Mouse (Mus musculus): ENCODE data around the gene Phf21a.

DNA sequence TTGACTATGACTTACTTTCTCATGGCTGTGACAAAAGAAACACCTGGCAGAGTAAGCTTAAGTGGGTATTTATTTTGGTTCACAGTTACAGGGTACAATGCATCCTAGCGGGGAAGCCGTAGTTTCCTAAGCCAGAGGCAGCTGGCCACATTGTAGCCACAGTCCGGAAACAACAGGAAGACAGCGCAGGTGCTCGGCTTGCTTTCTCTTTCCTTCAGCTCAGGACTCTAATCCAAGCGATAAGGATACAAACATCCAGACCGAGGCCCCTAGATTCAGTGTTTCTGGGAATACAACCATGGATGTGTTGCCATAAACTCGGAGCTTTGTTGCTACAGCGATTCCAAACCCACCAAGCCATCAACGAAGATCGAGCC, 280.5 kb downstream of the Phf21a start:
- TF ChIP-seq CTCF (IDR thresholded peaks at IDR 0.05; ENCODE audit: control insufficient read depth, insufficient read depth, low read length) (no peak), POLR2A (IDR thresholded peaks at IDR 0.05; ENCODE audit: borderline replicate concordance, control insufficient read depth, low read depth, low read length) (no peak)

Measured in bone marrow, adult 2 months (tissue).